Mouse (Mus musculus) midbrain, embryonic 16.5 days (tissue): ENCODE results near the gene Rarres1. TPM values are rescaled to one million over a fixed set of nuclear protein-coding genes. Genes with fewer than 3 reads are reported as not detected.

Experiments used
- polyA plus RNA-seq: library from polyadenylated mRNA; unstranded; fragments of >200 nt; fragmentation: Nextera tagmentation; extraction: Ambion mirVana; gene quantifications from 2 replicates; pipeline ENCODE4 v1.2.1, GENCODE M21; 2015

Rarres1 gene
- polyA plus RNA-seq, 1 experiment from 2014 or later: 3.2 TPM

Other genes with a start within 250 kb of the Rarres1 start
- gene Mlf1, start 141.4 kb downstream of the Rarres1 start, polyA plus RNA-seq: 28.5 TPM in 2 replicates
- gene Gm17402, start 140.4 kb downstream of the Rarres1 start, polyA plus RNA-seq: not detected in 2 replicates
- gene Gfm1, start 85.4 kb downstream of the Rarres1 start, polyA plus RNA-seq: 29.5 and 33.3 TPM in 2 replicates
- gene Lxn, start 51.6 kb downstream of the Rarres1 start, polyA plus RNA-seq: 149 and 186 TPM in 2 replicates
- gene Mfsd1, start 67.2 kb upstream of the Rarres1 start, polyA plus RNA-seq: 29.5 and 29.6 TPM in 2 replicates